Mouse (Mus musculus): ENCODE measurements around the gene Auts2. TPM values are rescaled to one million over a fixed set of nuclear protein-coding genes. Genes with fewer than 3 reads are reported as not detected.

The Auts2 gene
- polyA plus RNA-seq, 1 experiment from 2014 or later, result 94.8 TPM

DNA sequence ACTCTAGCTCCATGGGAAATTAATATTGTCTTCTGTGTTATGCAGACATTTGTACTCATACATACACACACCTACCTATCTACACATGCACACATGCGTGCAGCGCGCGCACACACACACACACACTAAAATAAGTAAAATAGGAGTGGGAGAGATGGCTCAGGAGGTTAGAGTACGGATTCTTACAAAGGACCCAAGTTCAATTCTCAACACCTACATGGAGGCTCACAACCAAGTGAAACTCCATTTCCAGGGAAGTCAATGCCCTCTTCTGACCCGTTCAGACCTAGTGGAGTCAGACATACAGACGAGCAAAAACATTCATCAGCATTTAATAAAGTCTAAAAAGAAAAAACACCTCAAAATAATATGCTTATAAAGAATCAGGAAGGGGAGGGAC, 430.5 kb downstream of the Auts2 start:
- ATAC-seq (ENCODE audit: low FRiP score), result no peak
- Histone ChIP-seq H3K4me2 (no peak overlapping the region), H3K9ac (no peak overlapping the region), H3K4me3 (replicated peaks) (no peak overlapping the region), H3K4me1 (peaks cover 4% of the 10 kb centered on the region; the same call in 1 of the 2 replicates), H3K27me3 (no peaks in the 10 kb centered on the region), H3K36me3 (replicated peaks) (no peaks in the 10 kb centered on the region), H3K27ac (no peak overlapping the region), H3K9me3 (no peaks in the 10 kb centered on the region)
- 93% methylated on average over 7 of the region's 7 CpGs for WGBS

DNA sequence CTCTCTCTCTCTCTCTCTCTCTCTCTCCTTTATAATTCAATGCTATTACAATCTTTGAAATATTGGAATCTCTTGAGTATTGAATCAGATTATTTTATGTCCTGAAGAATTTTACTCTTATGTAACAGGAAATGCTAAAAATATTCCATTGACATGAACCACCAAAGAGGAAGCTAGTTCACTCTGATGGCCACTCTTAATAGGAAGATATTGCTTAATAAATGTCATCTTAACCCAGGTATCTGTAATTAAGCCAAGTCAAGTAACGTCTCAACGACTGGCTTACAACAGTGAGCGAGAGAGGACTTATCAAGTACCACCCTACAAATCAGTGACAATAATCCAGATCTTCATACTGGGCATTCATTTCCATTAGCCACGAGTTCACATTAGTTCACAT, 440.7 kb downstream of the Auts2 start:
- Histone ChIP-seq H3K4me2 (no peak overlapping the region), H3K9ac (no peak overlapping the region), H3K27me3 (no peaks in the 10 kb centered on the region), H3K4me3 (replicated peaks) (no peak overlapping the region), H3K4me1 (peaks cover 13% of the 10 kb centered on the region), H3K36me3 (replicated peaks) (no peaks in the 10 kb centered on the region), H3K9me3 (no peaks in the 10 kb centered on the region), H3K27ac (no peak overlapping the region)
- ATAC-seq (ENCODE audit: low FRiP score), result no peak
- 89% methylated on average over 4 of the region's 4 CpGs for WGBS

- H3K9ac ChIP-seq, result no peak overlapping the region
- H3K27me3 ChIP-seq, result no peaks in the 10 kb centered on the region
- no peaks in the 10 kb centered on the region for H3K9me3 ChIP-seq
- 13% methylated on average over 3 of the region's 3 CpGs for whole genome bisulfite sequencing
- H3K4me2 ChIP-seq, result no peak overlapping the region
- peaks cover 13% of the 10 kb centered on the region for H3K4me1 ChIP-seq
- H3K4me3 ChIP-seq (replicated peaks), result no peak overlapping the region
- ATAC-seq (ENCODE audit: low FRiP score), result no peak
- H3K36me3 ChIP-seq (replicated peaks), result no peaks in the 10 kb centered on the region
- H3K27ac ChIP-seq, result 0 out of 2 replicates have a peak overlapping the region, but pooled peaks have one; percentile 21
Measured at GRCm38 (mm10) chr5:132098461-132098860, 444.7 kb downstream of the Auts2 start.

- Histone ChIP-seq H3K27me3 (no peaks in the 10 kb centered on the region), H3K4me3 (replicated peaks) (no peak overlapping the region), H3K36me3 (replicated peaks) (no peaks in the 10 kb centered on the region), H3K9ac (no peak overlapping the region), H3K9me3 (no peaks in the 10 kb centered on the region), H3K27ac (no peak overlapping the region), H3K4me1 (peaks cover 23% of the 10 kb centered on the region), H3K4me2 (no peak overlapping the region)
- WGBS, result 55% methylated on average over 6 of the region's 6 CpGs
- no peak for ATAC-seq (ENCODE audit: low FRiP score)
Measured at GRCm38 (mm10) chr5:132092721-132093120, 450.4 kb downstream of the Auts2 start.

GRCm38 (mm10) chr5:132089496-132090250, 453.5 kb downstream of the Auts2 start:
- H3K9ac ChIP-seq, result no peak overlapping the region
- 72% methylated on average over 10 of the region's 10 CpGs for WGBS
- ATAC-seq (ENCODE audit: low FRiP score), result peak; percentile 57; the same call in 1 of the 2 replicates
- H3K4me2 ChIP-seq, result no peak overlapping the region
- no peaks in the 10 kb centered on the region for H3K9me3 ChIP-seq
- H3K36me3 ChIP-seq (replicated peaks), result no peaks in the 10 kb centered on the region
- peaks cover 23% of the 10 kb centered on the region for H3K4me1 ChIP-seq
- H3K27me3 ChIP-seq, result 0 out of 2 replicates have a peak, but pooled peaks cover 3% of the 10 kb centered on the region
- H3K4me3 ChIP-seq (replicated peaks), result no peak overlapping the region
- H3K27ac ChIP-seq, result peak overlapping the region; percentile 42

GRCm38 (mm10) chr5:132088585-132088984, 454.6 kb downstream of the Auts2 start:
- Histone ChIP-seq H3K9ac (no peak overlapping the region), H3K36me3 (replicated peaks) (no peaks in the 10 kb centered on the region), H3K9me3 (no peaks in the 10 kb centered on the region), H3K4me2 (no peak overlapping the region), H3K4me1 (peaks cover 28% of the 10 kb centered on the region), H3K27me3 (0 out of 2 replicates have a peak, but pooled peaks cover 3% of the 10 kb centered on the region), H3K4me3 (replicated peaks) (no peak overlapping the region), H3K27ac (no peak overlapping the region)
- no peak for ATAC-seq (ENCODE audit: low FRiP score)
- 75% methylated on average over 3 of the region's 3 CpGs for WGBS

GRCm38 (mm10) chr5:132083753-132084326, 459.3 kb downstream of the Auts2 start:
- Histone ChIP-seq H3K9ac (no peak overlapping the region), H3K4me2 (no peak overlapping the region), H3K9me3 (no peaks in the 10 kb centered on the region), H3K27me3 (0 out of 2 replicates have a peak, but pooled peaks cover 3% of the 10 kb centered on the region), H3K4me3 (replicated peaks) (no peak overlapping the region), H3K36me3 (replicated peaks) (no peaks in the 10 kb centered on the region), H3K4me1 (0 out of 2 replicates have a peak, but pooled peaks cover 6% of the 10 kb centered on the region), H3K27ac (no peak overlapping the region)
- 38% methylated on average over 8 of the region's 8 CpGs for WGBS
- ATAC-seq (ENCODE audit: low FRiP score), result no peak

DNA sequence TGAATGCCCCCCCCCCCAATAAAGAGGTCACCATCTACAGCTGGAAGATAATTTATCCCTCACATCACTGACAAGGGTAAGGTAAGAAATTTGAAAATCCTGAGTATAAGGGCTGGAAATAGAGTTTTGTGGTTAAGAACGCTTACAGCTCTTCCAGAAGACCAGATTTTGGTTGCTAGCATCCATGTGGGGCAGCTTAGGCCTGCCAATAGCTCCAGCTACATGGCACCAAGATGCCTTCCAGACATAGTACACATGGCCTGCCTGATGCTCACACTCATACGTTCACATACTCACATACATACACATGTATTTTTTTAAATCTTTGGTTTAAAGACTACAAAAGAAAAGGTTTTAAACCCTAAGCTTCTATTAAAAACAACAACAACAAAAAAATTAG, 467.2 kb downstream of the Auts2 start:
- no peak overlapping the region for H3K9ac ChIP-seq
- H3K4me1 ChIP-seq, result peaks cover 45% of the 10 kb centered on the region
- H3K27me3 ChIP-seq, result no peaks in the 10 kb centered on the region
- 0 out of 2 replicates have a peak overlapping the region, but pooled peaks have one; percentile 19 for H3K27ac ChIP-seq
- WGBS, result 91% methylated on average over 2 of the region's 2 CpGs
- no peaks in the 10 kb centered on the region for H3K9me3 ChIP-seq
- no peak overlapping the region for H3K4me2 ChIP-seq
- no peak overlapping the region for H3K4me3 ChIP-seq (replicated peaks)
- H3K36me3 ChIP-seq (replicated peaks), result no peaks in the 10 kb centered on the region
- no peak for ATAC-seq (ENCODE audit: low FRiP score)

DNA sequence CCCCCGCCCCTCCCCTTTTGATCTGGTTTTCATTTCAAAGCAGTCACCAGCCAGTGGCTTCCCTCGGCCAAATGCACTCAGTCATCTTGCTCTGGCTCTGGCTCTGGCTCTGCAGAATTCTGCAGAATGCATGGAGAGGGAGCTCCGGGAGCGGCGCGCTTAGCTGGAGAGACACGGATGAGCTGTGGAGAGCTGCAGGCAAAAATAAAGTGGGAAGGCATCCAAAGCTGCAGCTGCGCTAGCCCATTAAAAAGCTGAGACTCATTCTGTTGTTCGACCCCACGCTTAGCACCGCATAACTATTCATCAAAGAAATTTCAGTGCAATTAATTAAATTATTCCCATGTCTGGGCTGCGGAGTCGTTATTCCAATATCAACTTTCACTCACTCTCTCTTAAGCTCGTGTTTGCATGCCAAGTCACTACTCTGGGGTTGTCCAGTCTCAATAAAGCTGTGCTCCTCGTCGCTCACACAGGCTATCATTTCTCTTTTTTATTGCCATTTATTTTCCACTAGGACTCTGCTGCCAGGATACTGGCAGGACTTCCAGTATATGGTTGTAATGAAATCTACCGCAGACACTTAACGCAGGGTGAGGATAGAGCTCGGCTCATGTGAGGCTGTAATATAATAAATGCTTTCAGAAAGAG, 468.3 kb downstream of the Auts2 start:
- 12% methylated on average over 19 of the region's 19 CpGs for WGBS
- peaks cover 45% of the 10 kb centered on the region for H3K4me1 ChIP-seq
- H3K9me3 ChIP-seq, result no peaks in the 10 kb centered on the region
- H3K27ac ChIP-seq, result peak overlapping the region; percentile 81
- no peaks in the 10 kb centered on the region for H3K27me3 ChIP-seq
- peak overlapping the region; percentile 42 for H3K4me2 ChIP-seq
- no peak overlapping the region for H3K4me3 ChIP-seq (replicated peaks)
- H3K36me3 ChIP-seq (replicated peaks), result no peaks in the 10 kb centered on the region
- peak; percentile 79 for ATAC-seq (ENCODE audit: low FRiP score)
- H3K9ac ChIP-seq, result no peak overlapping the region

DNA sequence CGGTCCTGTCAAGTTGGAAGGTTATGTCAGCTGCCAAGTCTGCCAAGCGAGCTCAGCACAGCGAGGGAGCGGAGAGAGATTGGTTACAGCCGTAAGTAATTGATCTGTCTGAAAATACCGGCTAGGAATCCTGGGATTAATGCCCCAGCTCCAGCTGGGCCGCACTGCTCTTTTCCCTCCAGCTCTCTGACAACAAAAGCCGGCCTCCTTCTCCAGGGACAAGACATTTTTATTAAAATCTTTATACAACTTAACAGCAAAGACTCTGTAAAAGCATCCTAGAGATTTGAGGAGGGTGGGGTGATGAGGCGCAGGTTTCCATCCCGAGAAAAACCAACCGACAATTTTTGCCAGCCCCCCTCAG, 468.8 kb downstream of the Auts2 start:
- H3K36me3 ChIP-seq (replicated peaks), result no peaks in the 10 kb centered on the region
- no peaks in the 10 kb centered on the region for H3K9me3 ChIP-seq
- WGBS, result 4% methylated on average over 11 of the region's 11 CpGs
- H3K4me3 ChIP-seq (replicated peaks), result no peak overlapping the region
- ATAC-seq (ENCODE audit: low FRiP score), result peak; percentile 76
- no peaks in the 10 kb centered on the region for H3K27me3 ChIP-seq
- no peak overlapping the region for H3K9ac ChIP-seq
- H3K4me1 ChIP-seq, result peaks cover 45% of the 10 kb centered on the region
- H3K4me2 ChIP-seq, result peak overlapping the region; percentile 42
- H3K27ac ChIP-seq, result peak overlapping the region; percentile 81

DNA sequence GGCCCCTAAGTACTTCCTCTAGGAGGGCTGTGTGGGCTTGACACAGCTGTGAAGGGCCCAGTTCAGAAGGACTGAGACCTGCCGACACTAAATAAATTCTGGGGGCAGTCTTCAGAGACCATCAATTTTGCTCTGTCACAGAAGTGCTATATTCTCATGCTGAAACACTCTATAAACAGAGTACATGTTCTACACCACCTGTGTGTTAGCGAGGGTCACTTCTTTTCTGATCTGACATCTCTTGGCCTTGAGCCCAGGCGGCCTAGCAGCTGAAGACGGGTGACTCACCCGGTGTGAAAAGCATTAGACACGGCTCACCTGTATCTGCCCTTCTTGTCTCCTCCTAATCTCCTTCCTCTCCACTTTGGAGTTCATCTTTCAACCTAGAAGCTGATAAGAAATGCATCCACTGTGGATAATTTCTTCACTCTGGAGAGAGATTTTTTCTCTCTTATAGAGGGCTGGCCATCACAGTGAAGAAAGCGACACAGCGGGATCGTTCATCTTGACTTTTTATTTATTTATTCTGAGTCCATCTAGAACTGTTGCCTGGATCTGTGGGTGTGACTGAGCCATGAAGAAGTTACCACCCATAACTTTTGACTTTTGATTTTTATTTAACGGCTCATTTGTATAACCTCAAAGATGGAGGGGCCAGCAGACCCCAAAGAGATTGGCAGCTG, 469.3 kb downstream of the Auts2 start:
- 37% methylated on average over 10 of the region's 10 CpGs for WGBS
- peak; percentile 31; the same call in 1 of the 2 replicates for ATAC-seq (ENCODE audit: low FRiP score)
- H3K4me3 ChIP-seq (replicated peaks), result no peak overlapping the region
- no peaks in the 10 kb centered on the region for H3K36me3 ChIP-seq (replicated peaks)
- H3K4me2 ChIP-seq, result peak overlapping the region; percentile 42
- no peak overlapping the region for H3K9ac ChIP-seq
- H3K27ac ChIP-seq, result peak overlapping the region; percentile 81
- H3K4me1 ChIP-seq, result peaks cover 45% of the 10 kb centered on the region
- H3K27me3 ChIP-seq, result no peaks in the 10 kb centered on the region
- H3K9me3 ChIP-seq, result no peaks in the 10 kb centered on the region

DNA sequence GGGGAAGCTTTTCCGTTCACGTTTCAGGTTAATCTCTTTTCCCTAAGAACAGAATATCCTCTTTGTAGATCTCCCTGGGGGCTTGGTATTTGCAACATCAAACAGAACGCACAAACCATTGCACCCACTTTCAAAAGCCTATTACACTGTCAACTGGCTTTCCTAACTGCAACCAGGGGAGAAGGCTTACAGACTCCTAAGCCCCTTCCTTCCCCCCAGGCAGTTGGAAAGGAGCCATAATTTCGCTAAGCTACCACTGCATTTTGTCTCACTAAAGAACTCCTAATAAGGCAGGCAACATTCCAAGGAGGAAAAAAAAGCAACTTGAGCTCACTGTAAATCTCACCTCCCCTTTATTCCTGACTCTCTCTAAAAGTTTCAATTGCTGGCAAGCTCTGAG, 470.8 kb downstream of the Auts2 start:
- Histone ChIP-seq H3K27me3 (no peaks in the 10 kb centered on the region), H3K4me1 (peaks cover 51% of the 10 kb centered on the region), H3K9ac (no peak overlapping the region), H3K36me3 (replicated peaks) (no peaks in the 10 kb centered on the region), H3K27ac (peak overlapping the region; percentile 31; the same call in 1 of the 2 replicates), H3K4me2 (no peak overlapping the region), H3K9me3 (no peaks in the 10 kb centered on the region), H3K4me3 (replicated peaks) (no peak overlapping the region)
- ATAC-seq (ENCODE audit: low FRiP score), result no peak
- WGBS, result 8% methylated on average over 4 of the region's 4 CpGs

All from forebrain, embryonic 12.5 days (tissue).